Mouse (Mus musculus) kidney, adult 18-20 months (tissue): ENCODE measurements at regions not wholly inside any gene's neighbourhood (a gene's known extent, or its start where the extent isn't known, plus 50 kb on each side); places are given as distances from the start of the nearest gene placed in this dataset.

Source experiments
- DNase-seq: peaks from one replicate; pipeline ENCODE4 v3.0.0; 2021

DNA sequence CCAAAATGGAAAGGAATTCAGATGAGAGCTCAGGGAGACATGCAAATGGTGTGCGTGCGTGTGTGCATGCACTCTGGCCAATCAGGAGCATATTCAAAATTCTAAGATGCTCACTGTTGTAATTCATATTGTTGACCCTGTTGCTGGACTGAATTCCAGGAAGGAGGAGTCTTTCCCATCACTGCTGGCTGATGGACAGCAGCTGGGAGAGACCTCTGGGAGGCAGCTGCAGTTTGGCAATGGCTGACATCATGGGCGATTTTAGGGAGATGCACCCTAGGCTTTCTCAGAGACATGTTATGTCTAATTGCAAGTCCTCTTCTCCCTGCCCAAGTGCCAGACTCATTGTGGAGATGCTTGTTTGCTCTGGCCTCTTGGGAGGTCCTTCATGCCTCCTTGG, 220.6 kb upstream of the Myocd start:
- no peak for DNase-seq

DNA sequence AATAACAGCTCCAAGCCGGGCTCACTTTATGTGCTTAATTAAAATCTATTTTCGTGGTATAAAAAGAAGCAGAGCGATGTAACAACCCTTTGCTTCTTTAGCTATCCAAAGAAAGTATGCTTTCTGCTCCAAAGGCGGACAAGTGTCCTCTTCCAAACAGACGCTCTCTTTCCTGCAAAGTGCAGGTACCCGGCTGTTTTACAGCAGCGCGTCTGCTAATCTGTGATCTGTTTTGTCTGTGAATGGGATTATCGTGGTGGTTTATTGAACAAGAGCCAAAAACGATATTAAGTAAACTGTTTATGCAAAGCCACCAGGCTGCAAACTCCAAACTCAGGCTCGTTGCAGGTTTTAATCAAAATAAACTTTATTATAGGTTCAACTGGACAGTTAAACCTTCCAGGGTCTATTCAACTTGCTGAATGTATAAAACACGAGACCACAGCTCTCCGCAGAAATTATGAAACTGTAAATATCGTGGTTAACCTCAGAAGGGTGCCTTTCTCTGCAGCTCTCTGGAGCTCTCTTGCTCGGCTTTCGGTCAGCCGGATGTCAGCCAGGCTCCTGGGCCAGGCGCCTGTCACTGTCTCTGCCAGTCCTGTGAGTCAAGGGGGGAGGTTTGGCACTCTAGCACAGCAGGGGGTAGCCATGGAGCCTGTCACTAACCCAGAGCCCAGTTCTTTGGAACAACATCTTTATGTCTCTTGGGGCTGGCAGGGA, 206.2 kb upstream of the Myocd start:
- DNase-seq: no peak

DNA sequence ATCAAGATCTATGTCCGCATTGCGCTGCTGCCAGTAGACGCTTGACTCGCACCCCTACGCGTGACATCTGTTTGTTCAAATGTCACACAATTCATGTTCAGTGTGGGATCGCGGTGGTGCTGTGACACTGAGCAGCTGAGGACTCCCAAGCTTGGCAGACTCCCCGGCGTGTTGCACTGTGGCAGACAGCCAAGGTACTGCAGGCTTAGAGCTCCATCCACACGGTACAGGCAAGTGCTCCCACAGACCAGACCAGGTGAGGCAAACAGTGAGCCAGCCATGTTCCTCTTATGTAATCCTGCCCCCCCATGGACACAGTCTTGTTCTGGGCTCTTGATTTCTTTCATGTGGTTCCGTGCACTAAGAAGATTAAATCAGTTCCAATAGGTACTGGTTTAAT, 205.5 kb upstream of the Myocd start:
- peak; percentile 19 for DNase-seq

DNA sequence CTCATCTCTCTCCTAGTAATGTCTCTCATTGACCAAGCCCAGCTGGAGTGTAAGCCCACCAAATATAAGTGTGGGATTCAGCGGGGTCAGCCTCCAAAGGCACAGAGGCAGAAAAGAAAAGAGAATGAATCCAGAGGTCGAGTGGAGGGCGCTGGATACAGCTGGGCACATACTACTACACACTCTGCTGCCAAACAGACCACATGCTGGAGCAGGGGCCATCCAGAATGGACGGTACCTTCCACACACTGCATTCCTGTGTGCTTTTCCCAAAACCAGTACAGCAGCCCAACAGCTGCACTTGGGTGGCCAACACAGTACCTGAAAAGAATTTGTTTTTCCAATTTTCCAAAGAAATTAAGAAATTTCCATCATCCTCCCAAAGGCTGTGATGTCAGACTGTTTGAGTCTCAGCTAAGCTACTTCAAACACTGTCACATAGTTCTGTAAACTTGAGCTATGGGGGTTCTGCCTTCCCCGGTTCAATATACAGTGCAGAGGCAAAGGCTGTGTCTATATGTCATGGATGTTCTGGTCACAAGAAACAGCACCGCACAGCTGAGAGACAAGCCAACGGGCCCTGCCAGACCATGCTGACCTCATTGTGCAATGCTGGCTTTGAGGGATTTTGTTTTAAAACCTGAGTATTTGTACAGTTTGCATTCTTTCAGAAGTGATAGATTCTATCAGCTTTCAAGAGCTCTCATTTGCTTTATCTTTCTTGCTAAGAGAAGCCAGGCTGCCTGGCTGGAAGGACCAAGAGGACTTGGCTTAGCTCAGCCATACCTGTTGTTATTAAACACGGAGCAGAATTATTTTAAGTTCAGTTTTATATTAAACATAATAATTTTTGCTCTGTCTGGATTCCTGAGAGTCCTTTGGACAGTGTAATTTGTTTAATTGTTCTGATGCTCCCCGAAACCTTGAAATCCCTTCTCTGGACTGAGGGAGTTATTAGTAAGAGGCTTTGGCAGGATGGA, 200.3 kb upstream of the Myocd start:
- DNase-seq: no peak

DNA sequence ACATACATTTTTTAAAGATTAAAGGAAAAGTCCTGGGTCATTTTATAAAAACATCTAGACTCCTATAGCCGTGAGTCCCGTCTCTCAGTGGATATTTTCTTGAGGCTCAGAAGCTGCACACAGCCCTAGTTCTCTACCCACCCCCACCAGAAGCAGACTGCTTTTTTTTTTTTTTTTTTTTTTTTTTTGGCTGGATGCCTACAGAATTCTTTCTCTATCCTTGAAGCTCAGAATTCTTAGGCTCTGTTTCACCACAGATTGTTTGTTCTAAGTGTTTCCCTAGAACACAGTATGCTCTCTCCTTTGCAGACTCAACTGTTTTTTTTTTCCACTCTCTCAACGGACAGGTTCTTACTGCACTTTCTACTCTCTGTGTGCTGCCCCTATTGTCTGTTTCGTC, 191.3 kb upstream of the Myocd start:
- DNase-seq: no peak

DNA sequence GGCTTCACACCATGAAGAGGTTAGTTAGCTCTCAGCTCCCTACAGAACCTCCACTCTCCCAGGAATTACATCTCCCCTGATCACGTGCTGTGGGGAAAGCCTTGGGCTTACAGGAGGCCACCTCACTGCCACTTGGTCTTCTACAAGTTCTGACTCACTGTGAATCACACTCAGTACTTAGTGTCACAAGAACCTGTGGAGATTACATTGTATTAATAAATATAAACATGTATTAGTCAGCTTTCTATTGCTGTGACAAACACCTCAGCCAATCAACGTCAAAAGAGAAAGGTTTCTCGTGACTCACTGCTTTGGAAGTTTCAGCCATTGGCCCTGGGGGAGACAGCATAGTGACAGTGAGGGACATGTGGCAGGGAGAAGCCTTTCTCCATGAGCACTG, 178.6 kb upstream of the Myocd start:
- DNase-seq: no peak

DNA sequence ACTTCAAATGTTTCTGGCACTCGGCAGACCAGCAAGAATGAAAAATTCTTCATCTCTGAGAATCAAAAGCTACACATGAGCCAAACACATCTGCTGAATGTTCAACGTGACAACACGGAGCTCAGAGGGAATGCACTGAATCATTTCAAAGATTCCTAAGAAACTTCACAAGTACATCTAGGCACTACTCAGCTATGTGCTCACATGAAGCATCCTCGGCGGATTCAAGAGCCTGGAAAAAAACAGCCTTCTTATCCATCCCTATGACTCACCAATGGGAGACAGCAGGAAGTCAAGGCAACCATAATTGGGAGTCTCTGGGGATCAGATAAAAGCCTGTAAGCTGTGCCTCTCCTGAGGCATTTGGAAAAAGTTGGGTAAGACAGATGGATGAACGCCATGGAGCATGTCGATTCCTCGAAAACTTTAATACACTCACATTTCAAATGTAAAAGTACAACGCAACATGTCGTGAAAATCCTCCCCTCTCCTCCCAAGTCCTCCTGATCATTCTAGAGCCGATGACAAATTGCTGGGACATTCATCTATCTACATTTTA, 173.8 kb upstream of the Myocd start:
- DNase-seq: no peak

DNA sequence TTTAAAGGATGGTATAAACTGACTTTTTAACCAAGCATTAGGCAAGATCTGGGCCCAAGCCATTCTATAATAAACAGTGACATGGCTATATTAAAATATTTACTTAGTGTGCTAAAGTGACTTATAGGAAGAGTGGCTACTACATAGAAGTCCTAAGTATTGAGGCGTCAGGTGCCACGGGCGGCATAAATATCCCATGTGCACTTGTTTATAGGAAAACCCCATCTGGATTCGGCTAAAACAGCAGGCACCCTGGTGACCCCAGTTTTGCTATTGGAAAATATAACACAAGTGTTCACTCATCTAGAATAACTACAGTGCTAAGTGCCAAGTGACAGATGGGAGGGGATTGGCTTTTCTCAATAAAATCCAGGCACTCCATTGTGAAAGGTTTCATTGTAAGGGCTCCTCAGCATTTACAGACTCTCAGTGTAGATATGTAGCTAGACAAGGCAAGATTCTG, 165.9 kb upstream of the Myocd start:
- no peak for DNase-seq

DNA sequence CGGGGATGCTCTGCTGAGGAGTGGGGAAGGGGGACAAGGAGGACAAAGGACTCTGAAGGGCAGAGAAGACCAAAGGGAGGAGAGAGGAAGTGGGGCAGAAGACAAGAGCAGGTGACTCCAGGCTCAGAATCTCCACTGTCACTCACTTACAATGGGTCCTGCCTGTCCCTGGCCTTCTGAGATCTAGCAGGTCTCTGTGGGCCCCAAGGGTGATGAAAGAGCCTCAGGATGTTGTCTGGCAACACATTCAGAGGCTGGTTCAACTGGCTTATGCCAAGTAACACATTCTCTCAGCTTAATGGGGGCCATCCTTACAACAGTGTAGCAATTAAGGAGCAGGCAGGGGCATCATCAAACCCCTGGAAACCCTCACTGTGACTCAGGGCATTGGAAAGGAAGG, 152.1 kb upstream of the Myocd start:
- no peak for DNase-seq

DNA sequence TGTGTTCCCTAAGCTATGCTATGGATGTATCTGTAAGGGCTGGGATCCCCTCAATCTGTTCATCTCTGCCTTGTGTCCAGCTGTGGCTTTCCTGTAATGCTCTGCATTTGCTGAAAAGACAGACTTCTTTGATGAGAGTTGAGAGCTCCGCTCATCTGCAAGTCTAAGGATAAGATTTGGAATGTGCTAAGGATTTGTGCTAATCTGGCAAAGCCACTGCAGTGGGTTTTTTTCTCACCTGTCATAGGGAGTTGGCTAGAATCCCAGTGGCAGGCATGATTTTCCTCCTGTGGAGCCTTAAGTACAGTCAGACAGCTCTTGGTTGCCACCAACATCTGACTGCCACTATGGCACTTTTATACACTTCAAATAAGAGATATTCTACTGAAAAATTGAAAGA, 138.8 kb upstream of the Myocd start:
- no peak for DNase-seq

DNA sequence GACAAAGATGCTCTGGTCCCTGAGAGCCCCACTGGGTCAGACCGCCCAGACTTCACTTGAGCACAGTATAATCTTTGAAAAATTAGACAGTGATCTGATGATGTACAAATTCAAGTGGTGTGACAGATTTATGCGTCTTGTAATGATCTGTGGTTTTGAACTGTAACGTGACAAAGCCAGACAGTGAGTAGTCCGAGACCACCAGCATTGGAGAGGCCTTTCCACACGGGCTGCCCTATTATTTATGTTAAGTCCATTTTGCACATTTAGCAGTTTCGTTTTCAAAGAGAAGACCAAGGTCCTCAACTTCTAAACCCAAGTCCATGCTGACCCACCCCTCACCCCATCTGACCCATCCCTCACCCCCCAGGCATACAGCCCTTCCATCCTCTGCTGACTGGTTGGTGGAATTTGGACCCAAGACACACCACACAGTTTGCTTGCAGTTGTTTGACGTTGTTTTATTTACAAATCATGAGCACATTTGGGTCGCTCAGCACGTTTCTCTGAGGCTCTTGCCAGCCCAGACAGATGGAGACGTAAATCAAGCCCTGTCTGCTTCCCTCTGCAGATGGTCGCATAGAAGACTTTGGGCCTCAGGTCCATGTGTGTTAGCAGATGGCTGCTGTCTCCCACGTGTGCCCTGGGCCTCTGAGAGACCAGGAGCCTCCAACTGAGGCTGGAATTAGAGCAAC, 132.8 kb upstream of the Myocd start:
- DNase-seq: no peak

DNA sequence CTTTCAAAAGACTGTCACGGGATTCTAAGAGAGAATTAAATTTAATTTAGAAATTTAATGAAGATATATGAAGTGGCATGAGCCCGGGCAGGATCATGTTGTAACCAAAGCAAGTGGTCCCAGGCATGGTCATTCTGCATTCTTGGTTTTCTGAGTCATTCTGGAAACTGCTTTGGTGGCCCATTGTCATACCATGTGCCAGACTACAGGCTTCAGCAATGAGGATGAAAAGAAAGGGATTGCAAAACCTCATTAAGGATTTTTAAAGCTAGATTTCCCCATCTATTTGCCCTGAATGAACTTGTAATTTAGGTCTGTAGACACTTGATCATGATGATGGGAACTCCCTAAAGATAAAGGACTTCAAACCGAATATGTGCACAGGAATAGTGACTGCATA, 119.4 kb upstream of the Myocd start:
- no peak for DNase-seq

DNA sequence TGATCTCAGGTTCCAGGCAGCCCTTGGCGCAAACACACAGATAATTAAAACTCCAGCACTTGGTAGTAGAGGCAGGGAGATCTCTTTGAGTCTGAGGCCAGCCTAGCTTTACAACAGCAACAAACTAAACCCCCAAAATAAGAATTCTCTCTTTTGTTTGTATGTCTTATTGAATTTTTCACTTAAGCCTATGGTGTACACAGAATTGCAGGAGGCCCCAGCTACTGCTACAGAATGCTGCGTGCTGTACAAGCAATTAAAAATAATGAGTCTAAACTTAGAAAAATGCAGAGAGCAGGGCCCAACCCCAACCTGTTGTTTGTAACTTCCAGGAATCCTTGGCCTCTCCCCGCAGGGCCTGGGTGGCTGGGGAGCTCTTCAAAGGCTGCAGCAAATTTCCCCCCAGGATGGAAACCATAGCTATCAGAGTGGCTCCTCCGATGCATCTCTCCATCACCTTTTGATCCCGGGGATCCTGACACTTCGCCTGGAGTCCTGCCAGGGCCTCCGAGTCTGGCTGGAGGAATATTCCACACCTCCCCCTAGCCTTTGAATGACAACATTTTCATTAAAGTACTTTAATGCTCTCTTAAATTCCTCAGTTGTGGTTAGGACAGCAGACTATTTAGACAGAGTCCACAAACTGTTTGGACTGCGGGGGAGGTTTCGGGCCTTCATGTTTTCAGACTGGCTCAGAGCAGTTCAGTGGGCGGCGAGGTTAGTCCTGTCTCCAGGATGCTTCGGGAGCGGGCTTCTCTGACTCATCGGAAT, 116.7 kb upstream of the Myocd start:
- DNase-seq: no peak

DNA sequence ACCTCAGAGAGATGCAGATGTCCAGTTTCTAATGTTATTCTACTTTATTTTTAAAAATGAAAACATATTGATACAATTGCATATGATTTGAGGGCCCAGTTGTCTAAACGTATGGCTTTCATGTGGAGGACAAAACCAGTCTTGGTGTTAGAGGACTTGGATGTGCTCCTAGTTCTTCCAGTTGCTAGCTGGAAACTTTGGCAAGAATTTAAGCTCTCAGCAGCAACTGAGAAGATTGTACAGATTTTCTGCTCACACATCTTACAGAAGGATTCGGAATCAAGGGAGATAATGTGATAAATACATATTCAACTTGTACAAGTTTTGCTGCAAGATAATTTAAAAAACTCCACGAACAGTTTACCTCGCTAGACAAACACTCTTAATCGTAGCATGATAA, 105.6 kb upstream of the Myocd start:
- no peak for DNase-seq

DNA sequence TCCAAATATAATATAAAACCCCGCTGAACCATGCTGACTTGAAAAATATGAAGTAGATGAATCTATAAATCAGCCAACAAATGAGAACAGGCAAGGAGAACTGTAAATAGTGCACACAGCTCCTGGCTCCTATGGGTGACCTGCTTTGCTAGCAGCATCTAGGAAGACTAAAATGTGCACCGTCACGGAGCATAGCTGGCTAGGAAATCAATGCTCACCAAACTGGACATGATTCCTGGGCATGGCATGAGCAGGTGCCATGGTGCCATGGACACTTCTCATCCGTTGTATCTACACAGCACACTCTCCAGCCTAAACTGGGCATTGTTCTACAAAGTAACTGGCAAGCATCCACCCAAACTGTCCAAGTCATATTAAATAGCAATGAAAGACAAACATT, 103.3 kb upstream of the Myocd start:
- DNase-seq: no peak

DNA sequence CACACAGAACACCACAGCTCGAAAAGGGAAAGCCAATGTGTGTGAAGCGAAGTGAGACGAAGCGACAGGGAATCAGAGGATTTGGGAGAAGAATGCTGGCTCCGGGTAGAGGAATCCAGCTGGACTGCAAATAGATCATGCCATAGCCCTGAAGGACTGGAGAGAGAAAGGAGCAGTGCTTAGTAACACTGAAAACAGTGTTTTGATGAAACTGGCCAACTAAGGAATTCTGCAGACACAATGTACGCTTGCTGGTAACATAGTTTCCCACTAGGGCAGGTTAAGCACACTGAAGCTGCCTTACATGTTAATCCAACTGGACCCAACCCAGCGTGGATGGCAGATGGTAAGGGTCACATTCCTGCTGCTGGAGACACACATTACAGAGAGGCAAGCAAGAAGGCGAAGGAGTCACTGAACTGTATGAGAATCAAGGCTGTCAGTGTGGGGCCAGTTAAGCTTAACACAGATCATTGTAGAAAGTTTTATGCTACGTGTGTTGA, 102.6 kb upstream of the Myocd start:
- DNase-seq: no peak

DNA sequence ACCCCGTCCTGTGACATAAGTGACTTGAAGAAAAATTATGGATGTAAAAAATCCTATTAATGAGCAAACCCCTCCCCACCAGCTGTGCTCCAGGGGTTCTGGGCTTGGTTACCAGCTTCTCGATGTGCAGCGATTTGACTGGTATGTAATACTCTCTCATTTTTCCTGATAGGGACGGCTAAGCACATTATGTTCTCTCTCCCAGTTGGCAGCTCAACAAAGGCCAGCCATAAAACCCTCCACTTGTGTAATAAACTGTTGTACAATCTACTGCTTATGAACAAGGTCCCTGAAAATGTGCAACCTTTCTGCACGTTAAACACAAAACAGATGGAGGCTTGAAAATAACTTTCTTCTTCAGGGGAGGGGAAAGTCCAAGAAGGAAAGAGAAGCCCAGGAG, 98.0 kb upstream of the Myocd start:
- no peak for DNase-seq

DNA sequence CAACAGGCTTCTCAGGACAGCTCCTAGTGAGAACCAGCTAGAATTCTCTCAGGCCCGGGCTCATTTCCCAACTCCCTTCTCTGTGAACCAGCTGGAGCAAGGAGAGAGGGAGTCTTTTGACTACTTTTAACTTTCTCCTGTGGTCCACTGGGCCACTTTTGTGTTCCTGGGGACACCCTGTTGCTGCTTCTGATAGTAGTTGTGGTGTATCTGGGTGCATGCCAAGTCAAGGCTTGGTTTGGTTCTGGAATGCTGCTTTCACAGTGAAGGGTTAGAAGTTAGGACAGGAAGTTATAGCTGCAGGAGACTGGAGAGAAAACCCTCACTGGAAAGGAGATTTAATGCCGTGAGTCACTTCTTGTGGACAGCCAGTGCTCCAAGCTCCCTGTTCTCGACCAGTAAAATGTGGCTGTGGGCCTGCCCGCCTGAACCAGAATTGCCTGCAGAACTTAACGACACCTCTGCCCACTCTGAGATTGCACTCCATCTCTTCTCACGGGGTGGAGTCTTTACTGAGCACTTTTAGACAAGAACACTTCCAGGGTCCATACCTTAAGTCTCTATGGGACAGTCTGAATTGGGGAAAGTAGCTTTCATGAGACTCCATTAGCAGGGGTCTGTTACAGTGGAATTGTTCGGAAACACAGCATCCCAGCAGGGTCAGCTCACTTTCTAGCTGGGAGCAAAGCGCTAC, 97.0 kb upstream of the Myocd start:
- DNase-seq: peak; percentile 20

DNA sequence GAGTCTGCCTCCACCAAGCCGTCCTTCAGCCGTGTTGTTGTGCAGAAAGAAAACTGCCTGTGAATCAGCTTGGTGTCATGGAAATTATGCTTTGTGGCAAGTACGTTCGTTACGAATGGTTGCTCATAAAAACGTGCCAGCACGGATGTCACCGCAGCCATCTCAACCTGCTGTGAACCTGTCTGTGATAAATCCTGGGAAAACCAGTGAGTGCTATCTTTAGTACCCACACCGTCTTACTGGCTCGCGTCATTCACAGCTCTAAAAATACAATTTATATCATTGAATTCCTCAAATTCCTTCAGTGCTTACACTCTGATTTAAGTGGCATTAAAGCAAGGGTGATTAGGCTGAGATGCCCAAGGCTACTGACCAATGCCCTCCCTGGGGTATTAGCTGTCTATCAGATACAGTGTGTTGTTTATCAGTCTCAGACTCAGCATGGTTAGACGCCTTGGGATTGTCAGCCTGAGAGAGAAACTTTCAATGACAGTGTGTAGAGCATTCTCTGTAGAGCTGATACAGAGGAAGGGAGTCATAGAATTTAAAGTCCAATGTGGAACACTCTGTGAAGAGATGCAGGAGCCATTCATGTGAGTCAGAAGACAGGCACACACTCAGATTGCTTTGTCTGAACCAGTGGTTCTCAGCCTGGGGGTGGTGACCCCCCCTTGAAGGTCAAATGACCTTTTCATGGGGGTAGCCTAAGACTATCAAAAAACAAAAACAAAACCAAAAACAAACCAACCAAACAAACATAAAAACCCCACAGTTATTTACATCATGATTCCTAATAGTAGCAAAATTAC, 96.2 kb upstream of the Myocd start:
- DNase-seq: no peak

DNA sequence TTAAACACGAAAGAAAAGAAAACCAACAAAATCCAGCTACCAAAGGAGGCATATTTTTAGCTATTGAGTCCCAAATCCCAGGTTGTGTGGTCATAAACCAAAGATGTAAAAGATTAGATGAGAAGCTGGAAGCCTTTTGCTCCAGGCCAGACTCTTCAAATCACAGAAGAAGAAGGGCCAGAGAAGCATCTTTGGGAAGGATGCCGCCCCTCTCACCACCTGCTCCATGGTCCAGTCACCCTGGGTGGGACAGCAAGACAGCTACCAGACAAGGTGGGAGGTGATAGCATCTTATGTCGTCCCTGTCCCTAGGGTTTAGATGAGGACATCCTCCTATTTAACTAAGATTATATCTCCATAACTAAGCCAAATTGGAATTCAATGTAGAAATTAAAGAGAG, 95.1 kb upstream of the Myocd start:
- DNase-seq: no peak

DNA sequence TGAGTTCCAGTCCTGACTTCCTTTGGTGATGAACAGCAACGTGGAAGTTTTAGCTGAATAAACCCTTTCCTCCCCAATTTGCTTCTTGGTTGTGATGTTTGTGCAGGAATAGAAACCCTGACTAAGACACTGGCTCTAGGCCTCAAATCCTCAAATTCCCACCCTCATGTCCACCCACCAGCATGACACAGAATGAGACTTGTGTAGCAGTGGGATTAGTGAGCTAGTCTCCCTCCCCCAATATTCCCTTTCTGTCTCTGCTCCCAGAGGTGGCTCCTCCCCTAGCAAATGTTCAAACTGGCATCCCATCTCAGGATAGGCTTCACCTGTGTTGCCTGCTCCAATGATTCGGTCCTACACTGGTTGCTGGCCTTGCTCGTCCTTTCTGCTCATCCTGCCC, 94.1 kb upstream of the Myocd start:
- DNase-seq: no peak
